Mouse (Mus musculus) forebrain, embryonic 13.5 days (tissue): ENCODE data around the gene Pold2. TPM values are rescaled to one million over a fixed set of nuclear protein-coding genes. Genes with fewer than 3 reads are reported as not detected.

Experiments used
- ATAC-seq: fragments of 200-750 bp; cut with Nextera tagmentation; 2 replicates; pipeline ENCODE4 v1.8.0; 2017
- H3K27ac ChIP-seq: fragments of 300-500 bp; sonication (generic); 2 replicates; pipeline ENCODE4 v1.5.1; 2015; ENCODE audit warnings: inconsistent platforms, mild to moderate bottlenecking, moderate library complexity
- H3K27me3 ChIP-seq: fragments of 300-500 bp; sonication (generic); 2 replicates; pipeline ENCODE4 v1.6.1; 2015; ENCODE audit warnings: mild to moderate bottlenecking, inconsistent platforms
- H3K36me3 ChIP-seq: fragments of 300-500 bp; sonication (generic); 2 replicates; pipeline ENCODE4 v1.6.1; 2015; ENCODE audit warnings: mild to moderate bottlenecking, inconsistent platforms; ENCODE audit not compliant: poor library complexity, severe bottlenecking
- H3K4me1 ChIP-seq: fragments of 300-500 bp; sonication (generic); 2 replicates; pipeline ENCODE4 v1.6.1; 2015; ENCODE audit warnings: inconsistent platforms
- H3K4me2 ChIP-seq: fragments of 300-500 bp; sonication (generic); 2 replicates; pipeline ENCODE4 v1.6.1; 2015; ENCODE audit warnings: inconsistent platforms, mild to moderate bottlenecking, moderate library complexity
- H3K4me3 ChIP-seq: fragments of 300-500 bp; sonication (generic); 2 replicates; pipeline ENCODE4 v1.5.1; 2015; ENCODE audit warnings: mild to moderate bottlenecking, inconsistent platforms
- H3K9ac ChIP-seq: fragments of 300-500 bp; sonication (generic); 2 replicates; pipeline ENCODE4 v1.6.1; 2015; ENCODE audit warnings: mild to moderate bottlenecking, inconsistent platforms
- H3K9me3 ChIP-seq: fragments of 300-500 bp; sonication (generic); replicated peaks from 2 replicates; pipeline ENCODE4 v1.6.1; 2016; ENCODE audit warnings: inconsistent platforms
- WGBS: fragments of 180-500 bp; shearing (Covaris S2); methylation state at CpG from one replicate; pipeline ENCODE4 v1.1.7; 2015; 5-methylcytosine and 5-hydroxymethylcytosine counted together
- polyA plus RNA-seq: library from polyadenylated mRNA; unstranded; fragments of >200 nt; fragmentation: Nextera tagmentation; extraction: Ambion mirVana; gene quantifications from 2 replicates; pipeline ENCODE4 v1.2.1, GENCODE M21; 2015

Pold2 gene
- 100 and 102 TPM in 2 replicates for polyA plus RNA-seq

DNA sequence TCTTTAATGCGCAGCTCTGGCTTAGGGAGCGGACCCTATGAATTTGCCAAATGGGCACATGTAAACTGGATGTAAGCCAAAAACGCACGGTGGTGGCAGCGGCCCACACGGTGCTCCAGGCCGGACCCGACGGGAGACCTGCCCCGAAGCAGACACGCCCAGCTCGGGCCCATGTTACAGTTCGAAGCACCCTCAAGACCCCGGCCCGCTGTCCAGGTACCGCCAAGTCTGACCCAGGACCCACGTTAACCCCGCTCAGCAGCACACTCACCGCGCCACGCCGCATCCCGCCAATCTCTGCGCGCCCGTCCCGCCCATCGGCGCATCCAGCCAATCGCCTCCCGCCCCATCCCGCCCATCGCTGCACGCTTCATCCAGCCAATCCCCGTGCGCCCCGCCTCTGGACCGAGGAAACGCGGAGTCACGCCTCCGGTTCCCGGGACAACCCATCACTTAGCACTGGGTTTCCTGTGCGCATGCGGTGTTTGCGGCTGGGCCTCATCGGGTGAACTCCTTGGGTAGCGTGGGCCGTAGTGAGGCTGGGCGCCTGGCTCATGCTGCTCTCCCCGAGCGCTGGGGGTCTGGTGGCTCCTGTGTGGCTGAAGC is at the start of gene Pold2:
TSS of gene Pold2 (minus strand) at position 372 of the 606 bp plus-strand sequence.
- peak; percentile 99 for ATAC-seq
- Histone ChIP-seq H3K4me3 (peak within 1 kb of the TSS; percentile 63), H3K4me1 (peaks cover 21% of the 10 kb centered on the region), H3K27ac (peak within 1 kb of the TSS; percentile 83), H3K36me3 (peaks cover 36% of the 10 kb centered on the region), H3K9ac (peak within 1 kb of the TSS; percentile 71), H3K9me3 (no peaks in the 10 kb centered on the region), H3K27me3 (no peaks in the 10 kb centered on the region), H3K4me2 (peak within 1 kb of the TSS; percentile 71)
- WGBS: under 1% methylated on average over 52 of the region's 52 CpGs

DNA sequence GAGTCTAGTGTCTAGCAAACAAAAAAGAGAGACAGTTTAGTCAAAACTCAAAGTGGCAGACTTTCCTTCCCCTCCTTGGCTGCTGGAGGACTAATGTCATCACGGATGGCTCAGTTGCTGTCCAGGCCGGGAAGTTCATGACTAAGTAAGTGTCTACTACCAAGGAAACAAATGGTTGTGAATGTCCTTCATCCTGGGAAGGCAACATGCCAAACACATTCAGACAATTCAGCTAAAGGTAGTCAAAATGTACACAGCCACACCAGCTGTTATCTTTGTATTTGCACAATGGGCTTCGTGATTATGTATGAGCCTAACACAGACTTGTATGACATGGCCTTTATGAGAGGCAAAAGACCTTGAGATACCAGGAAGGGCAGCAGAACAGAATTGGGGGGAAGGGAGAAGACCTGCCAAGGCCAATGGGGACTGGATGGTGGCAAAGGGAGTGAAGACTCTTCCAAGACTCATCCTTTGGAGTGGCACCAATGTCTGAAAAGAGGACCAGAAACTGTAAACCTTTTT is 48.7 kb upstream of the Pold2 start:
- no peaks in the 10 kb centered on the region for H3K36me3 ChIP-seq
- WGBS: 89% methylated on average over 3 of the region's 3 CpGs
- H3K9ac ChIP-seq: no peak overlapping the region
- no peak overlapping the region for H3K4me3 ChIP-seq
- H3K4me2 ChIP-seq: no peak overlapping the region
- ATAC-seq: no peak
- no peaks in the 10 kb centered on the region for H3K4me1 ChIP-seq
- no peak overlapping the region for H3K27ac ChIP-seq
- H3K27me3 ChIP-seq: peaks cover 2% of the 10 kb centered on the region; the same call in 1 of the 2 replicates
- H3K9me3 ChIP-seq: 0 out of 2 replicates have a peak, but pooled peaks cover 3% of the 10 kb centered on the region

DNA sequence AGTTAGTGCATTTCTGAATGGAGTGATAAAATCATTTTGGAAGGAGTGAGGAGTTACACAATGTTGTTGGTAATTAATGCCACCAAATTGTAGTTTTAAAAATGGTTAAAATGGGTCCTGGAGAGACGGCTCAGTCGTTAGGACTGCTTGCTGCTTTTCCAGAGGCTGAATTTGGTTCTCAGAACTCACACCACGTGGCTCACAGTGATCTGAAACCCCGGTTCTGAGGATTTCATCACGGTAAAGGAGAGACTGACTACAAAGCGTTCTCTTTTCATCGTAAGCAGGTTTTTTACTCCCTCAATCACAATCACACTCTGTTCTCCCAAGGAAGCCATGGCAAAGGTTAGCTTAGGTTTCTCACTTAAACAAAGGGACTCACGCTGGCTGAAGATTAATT is 46.6 kb upstream of the Pold2 start:
- H3K27ac ChIP-seq: no peak overlapping the region
- H3K4me1 ChIP-seq: no peaks in the 10 kb centered on the region
- no peaks in the 10 kb centered on the region for H3K27me3 ChIP-seq
- no peaks in the 10 kb centered on the region for H3K9me3 ChIP-seq
- H3K9ac ChIP-seq: no peak overlapping the region
- no peak overlapping the region for H3K4me3 ChIP-seq
- WGBS: 65% methylated on average over 8 of the region's 8 CpGs
- no peak overlapping the region for H3K4me2 ChIP-seq
- ATAC-seq: no peak
- no peaks in the 10 kb centered on the region for H3K36me3 ChIP-seq

GRCm38 (mm10) chr11:5920323-5920960 is 42.4 kb upstream of the Pold2 start:
- Histone ChIP-seq H3K36me3 (no peaks in the 10 kb centered on the region), H3K9ac (no peak overlapping the region), H3K27ac (no peak overlapping the region), H3K4me3 (no peak overlapping the region), H3K9me3 (no peaks in the 10 kb centered on the region), H3K4me2 (no peak overlapping the region), H3K27me3 (no peaks in the 10 kb centered on the region), H3K4me1 (no peaks in the 10 kb centered on the region)
- WGBS: 44% methylated on average over 11 of the region's 17 CpGs
- ATAC-seq: no peak

DNA sequence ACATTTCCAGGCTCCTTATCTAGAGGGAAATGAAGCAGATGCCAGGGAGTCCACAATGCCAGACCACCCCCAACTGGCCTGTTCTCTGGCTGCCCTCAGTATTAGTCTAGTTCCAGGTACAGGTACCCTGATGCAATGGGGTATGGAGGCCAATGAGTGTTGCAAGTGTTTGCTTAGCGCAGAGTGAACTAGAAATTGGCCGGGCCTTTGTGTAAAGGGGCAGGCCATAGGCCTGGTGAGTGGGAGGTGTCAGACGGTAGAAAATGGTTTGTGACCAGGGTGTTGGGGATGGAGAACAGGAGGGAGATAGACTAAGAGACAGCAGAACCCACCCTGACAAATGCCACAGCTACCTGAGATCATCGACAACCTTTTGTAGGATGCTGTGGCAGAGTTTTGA is 41.5 kb upstream of the Pold2 start:
- WGBS: 92% methylated on average over 4 of the region's 4 CpGs
- no peaks in the 10 kb centered on the region for H3K27me3 ChIP-seq
- H3K4me1 ChIP-seq: no peaks in the 10 kb centered on the region
- ATAC-seq: no peak
- H3K9ac ChIP-seq: no peak overlapping the region
- no peaks in the 10 kb centered on the region for H3K36me3 ChIP-seq
- H3K4me3 ChIP-seq: no peak overlapping the region
- H3K27ac ChIP-seq: no peak overlapping the region
- no peaks in the 10 kb centered on the region for H3K9me3 ChIP-seq
- H3K4me2 ChIP-seq: no peak overlapping the region

GRCm38 (mm10) chr11:5918111-5918510 is 40.0 kb upstream of the Pold2 start:
- no peak overlapping the region for H3K4me2 ChIP-seq
- H3K4me1 ChIP-seq: no peaks in the 10 kb centered on the region
- H3K9me3 ChIP-seq: no peaks in the 10 kb centered on the region
- no peak overlapping the region for H3K4me3 ChIP-seq
- no peak for ATAC-seq
- no peak overlapping the region for H3K9ac ChIP-seq
- H3K36me3 ChIP-seq: no peaks in the 10 kb centered on the region
- WGBS: 88% methylated on average over 2 of the region's 2 CpGs
- no peak overlapping the region for H3K27ac ChIP-seq
- H3K27me3 ChIP-seq: no peaks in the 10 kb centered on the region

DNA sequence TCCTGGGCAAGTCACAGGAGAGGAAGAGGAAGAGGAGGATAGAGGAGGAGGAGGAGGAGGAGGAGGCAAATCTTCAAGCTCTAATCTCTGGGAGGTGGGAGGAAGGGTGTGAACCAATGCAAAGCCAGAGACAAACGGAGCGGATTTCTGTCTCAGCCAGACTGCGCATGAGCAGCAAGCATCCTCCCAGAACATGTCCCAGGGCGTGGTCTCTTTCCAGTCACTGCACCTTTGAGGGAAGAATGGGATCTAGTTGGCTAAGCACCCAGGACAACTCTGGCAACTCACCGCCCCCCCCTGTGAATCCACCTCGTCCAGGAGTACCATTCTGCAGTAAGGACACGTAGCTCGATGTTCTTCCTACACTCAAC is 38.1 kb upstream of the Pold2 start:
- Histone ChIP-seq H3K9ac (no peak overlapping the region), H3K9me3 (no peaks in the 10 kb centered on the region), H3K4me2 (no peak overlapping the region), H3K4me1 (no peaks in the 10 kb centered on the region), H3K27ac (no peak overlapping the region), H3K27me3 (no peaks in the 10 kb centered on the region), H3K4me3 (no peak overlapping the region), H3K36me3 (no peaks in the 10 kb centered on the region)
- 77% methylated on average over 8 of the region's 8 CpGs for WGBS
- ATAC-seq: no peak

- ATAC-seq: no peak
- H3K9ac ChIP-seq: no peak overlapping the region
- H3K36me3 ChIP-seq: no peaks in the 10 kb centered on the region
- H3K27ac ChIP-seq: no peak overlapping the region
- H3K4me3 ChIP-seq: no peak overlapping the region
- H3K4me2 ChIP-seq: no peak overlapping the region
- H3K4me1 ChIP-seq: no peaks in the 10 kb centered on the region
- WGBS: 86% methylated on average over 5 of the region's 5 CpGs
- no peaks in the 10 kb centered on the region for H3K27me3 ChIP-seq
- no peaks in the 10 kb centered on the region for H3K9me3 ChIP-seq
These were observed 37.5 kb upstream of the Pold2 start for GRCm38 (mm10) chr11:5915429-5916177.

- no peaks in the 10 kb centered on the region for H3K9me3 ChIP-seq
- WGBS: 65% methylated on average over 5 of the region's 5 CpGs
- no peak overlapping the region for H3K4me3 ChIP-seq
- no peaks in the 10 kb centered on the region for H3K36me3 ChIP-seq
- no peak overlapping the region for H3K9ac ChIP-seq
- no peak overlapping the region for H3K4me2 ChIP-seq
- no peaks in the 10 kb centered on the region for H3K27me3 ChIP-seq
- H3K4me1 ChIP-seq: no peaks in the 10 kb centered on the region
- H3K27ac ChIP-seq: no peak overlapping the region
- no peak for ATAC-seq
These were observed 36.8 kb upstream of the Pold2 start for GRCm38 (mm10) chr11:5914940-5915339.

DNA sequence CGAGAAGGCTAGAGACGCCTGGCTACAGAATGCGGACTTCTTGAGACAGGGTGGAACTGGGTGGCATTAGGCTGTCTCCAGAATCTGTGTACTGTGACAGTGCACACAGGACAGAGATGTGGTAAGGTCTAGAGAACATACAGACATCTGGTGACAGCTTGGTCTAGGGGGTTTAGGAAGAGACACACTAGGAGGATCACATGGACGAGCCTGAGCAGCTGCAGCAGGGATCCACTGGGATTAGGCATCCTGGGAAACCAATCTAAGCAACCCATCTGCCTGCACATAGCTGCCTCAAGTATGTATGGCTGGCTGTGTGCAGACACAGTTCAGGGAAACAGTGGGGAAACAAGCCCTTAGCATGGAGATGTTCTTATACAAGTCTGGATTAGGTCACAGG is 35.8 kb upstream of the Pold2 start:
- no peaks in the 10 kb centered on the region for H3K9me3 ChIP-seq
- ATAC-seq: no peak
- H3K4me2 ChIP-seq: no peak overlapping the region
- H3K4me3 ChIP-seq: no peak overlapping the region
- WGBS: 84% methylated on average over 4 of the region's 4 CpGs
- no peaks in the 10 kb centered on the region for H3K27me3 ChIP-seq
- H3K9ac ChIP-seq: no peak overlapping the region
- H3K4me1 ChIP-seq: no peaks in the 10 kb centered on the region
- H3K36me3 ChIP-seq: no peaks in the 10 kb centered on the region
- H3K27ac ChIP-seq: no peak overlapping the region

DNA sequence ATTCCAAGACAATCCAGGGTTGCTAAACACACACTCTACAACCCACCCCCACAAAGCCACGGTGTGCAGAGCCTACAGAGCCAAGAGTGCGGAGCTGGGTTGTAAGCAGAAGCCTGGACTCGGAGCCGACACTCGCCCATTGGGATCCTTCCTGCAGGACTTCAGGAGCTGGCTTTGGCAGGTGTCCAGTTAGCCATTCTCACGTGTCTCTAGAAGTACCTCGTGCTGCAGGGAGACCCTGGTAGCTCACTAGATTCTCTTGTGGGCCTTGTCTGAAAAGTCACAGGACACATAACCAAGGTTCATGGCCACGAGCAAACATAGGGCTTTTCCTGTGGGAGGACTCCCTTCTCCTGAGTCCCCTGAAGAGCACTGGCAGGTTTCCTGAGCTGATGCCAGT is 35.2 kb upstream of the Pold2 start:
- Histone ChIP-seq H3K9me3 (no peaks in the 10 kb centered on the region), H3K4me1 (no peaks in the 10 kb centered on the region), H3K4me3 (no peak overlapping the region), H3K27ac (no peak overlapping the region), H3K4me2 (no peak overlapping the region), H3K27me3 (no peaks in the 10 kb centered on the region), H3K9ac (no peak overlapping the region), H3K36me3 (no peaks in the 10 kb centered on the region)
- ATAC-seq: no peak
- 70% methylated on average over 8 of the region's 8 CpGs for WGBS

DNA sequence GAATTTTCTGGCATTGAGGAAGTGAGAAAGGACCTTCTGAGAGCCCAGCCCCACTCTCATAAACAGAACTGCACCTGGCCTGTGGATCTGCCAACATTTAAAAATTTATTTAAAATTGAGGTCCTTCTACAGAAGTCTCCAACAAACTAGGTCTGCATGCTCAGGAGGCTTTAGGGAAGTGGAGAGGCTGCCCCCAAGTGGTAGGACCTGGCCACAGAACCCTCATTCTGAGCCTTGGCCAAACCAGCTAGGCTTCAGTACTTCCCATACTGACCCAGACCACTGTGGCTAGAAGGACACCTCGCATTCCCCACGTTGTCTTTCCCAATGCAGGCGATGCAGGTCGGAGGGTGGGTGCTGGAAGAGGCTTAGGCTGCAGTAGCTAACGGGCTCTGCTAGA is 34.5 kb upstream of the Pold2 start:
- 38% methylated on average over 5 of the region's 5 CpGs for WGBS
- no peaks in the 10 kb centered on the region for H3K4me1 ChIP-seq

More for the DNA sequence above, 34.5 kb upstream of the Pold2 start:
- no peak for ATAC-seq
- Histone ChIP-seq H3K4me2 (no peak overlapping the region), H3K27me3 (no peaks in the 10 kb centered on the region), H3K9me3 (no peaks in the 10 kb centered on the region), H3K9ac (no peak overlapping the region), H3K27ac (no peak overlapping the region), H3K4me3 (no peak overlapping the region), H3K36me3 (no peaks in the 10 kb centered on the region)
